36 mouse cellular contexts compared by ENCODE assay signal in genomic region chr3:95463852-95464251, GRCm38 (mm10). TPM values are rescaled to one million over a fixed set of nuclear protein-coding genes. Genes with fewer than 3 reads are reported as not detected.
"Had no signal": no experiment of that assay in that cellular context is flagged by ENCODE, and none has a peak within 500 bp of the region (broad histone marks: within the 10 kb centered on the region; RNA-seq: fewer than 3 reads in every experiment).

No protein-coding gene starts in this region.

- H3K9me3 ChIP-seq: heart, embryonic 10.5 days; heart, embryonic 12.5 days; heart, embryonic 13.5 days; heart, embryonic 15.5 days; hindbrain, embryonic 10.5 days; hindbrain, embryonic 12.5 days; hindbrain, embryonic 13.5 days; hindbrain, embryonic 15.5 days; intestine, embryonic 15.5 days; kidney, embryonic 15.5 days had no signal

- H3K4me1 ChIP-seq: heart, embryonic 10.5 days; heart, embryonic 12.5 days; heart, embryonic 13.5 days; heart, embryonic 15.5 days; hindbrain, embryonic 10.5 days; hindbrain, embryonic 12.5 days; hindbrain, embryonic 13.5 days; hindbrain, embryonic 15.5 days; intestine, embryonic 15.5 days; kidney, embryonic 15.5 days had no signal

- H3K27ac ChIP-seq: heart, embryonic 10.5 days; heart, embryonic 13.5 days; heart, embryonic 15.5 days; hindbrain, embryonic 10.5 days; hindbrain, embryonic 12.5 days; hindbrain, embryonic 13.5 days; hindbrain, embryonic 14.5 days; hindbrain, embryonic 15.5 days; hindbrain, postnatal 0 days; intestine, embryonic 15.5 days; kidney, embryonic 15.5 days; kidney, postnatal 0 days; layer of hippocampus, adult 2 months had no signal

- H3K9ac ChIP-seq: heart, embryonic 12.5 days; heart, embryonic 13.5 days; heart, embryonic 15.5 days; hindbrain, embryonic 12.5 days; hindbrain, embryonic 13.5 days; hindbrain, embryonic 14.5 days; hindbrain, embryonic 15.5 days; intestine, embryonic 15.5 days; kidney, embryonic 15.5 days had no signal

- DNase-seq: heart, postnatal 10 days; heart, postnatal 14 days; heart, postnatal 36 days; heart, postnatal 4 days; kidney, adult 11 months; kidney, adult 18-20 months; kidney, adult 2 months; kidney, adult 8-10 months; kidney, adult 9 months; kidney, postnatal 10 days; kidney, postnatal 14 days; kidney, postnatal 25 days; kidney, postnatal 36 days; kidney, postnatal 4 days; layer of hippocampus, adult 9-11 months; layer of hippocampus, postnatal 36 days had no signal

- ATAC-seq: hindbrain, embryonic 16.5 days; hindbrain, postnatal 0 days; inflammation-experienced regulatory T-cells, adult 6 months; intestine, embryonic 15.5 days; intestine, embryonic 16.5 days; intestine, postnatal 0 days had no signal

- H3K27me3 ChIP-seq: heart, embryonic 12.5 days; heart, embryonic 13.5 days; heart, embryonic 15.5 days; hindbrain, embryonic 12.5 days; hindbrain, embryonic 13.5 days; hindbrain, embryonic 15.5 days; intestine, embryonic 15.5 days; kidney, embryonic 15.5 days had no signal

- H3K4me2 ChIP-seq: heart, embryonic 11.5 days; heart, embryonic 12.5 days; heart, embryonic 13.5 days; heart, embryonic 15.5 days; hindbrain, embryonic 12.5 days; hindbrain, embryonic 13.5 days; hindbrain, embryonic 14.5 days; hindbrain, embryonic 15.5 days; intestine, embryonic 15.5 days; kidney, embryonic 15.5 days had no signal

- H3K4me3 ChIP-seq: heart, embryonic 10.5 days; heart, embryonic 12.5 days; heart, embryonic 13.5 days; heart, embryonic 15.5 days; hindbrain, embryonic 10.5 days; hindbrain, embryonic 12.5 days; hindbrain, embryonic 13.5 days; hindbrain, embryonic 15.5 days; intestine, embryonic 15.5 days; kidney, embryonic 15.5 days; layer of hippocampus, adult 2 months had no signal

- H3K36me3 ChIP-seq: intestine, embryonic 15.5 days had no signal

RNA-seq across cellular contexts. Expression of gene Ctsk, which starts 35.2 kb away (rescaled TPM):
- total RNA-seq: hematopoietic stem cell, adult 5-6 weeks had no signal
